Mouse (Mus musculus) midbrain, embryonic 12.5 days (tissue): ENCODE measurements around the gene Fer. TPM values are rescaled to one million over a fixed set of nuclear protein-coding genes. Genes with fewer than 3 reads are reported as not detected.

Source experiments
- ATAC-seq: fragments of 200-750 bp; cut with Nextera tagmentation; 2 replicates; pipeline ENCODE4 v1.8.0; 2017; ENCODE audit warnings: low read depth, moderate TSS enrichment, moderate library complexity; ENCODE audit not compliant: low FRiP score
- H3K27ac ChIP-seq: fragments of 300-500 bp; sonication (generic); replicated peaks from 2 replicates; pipeline ENCODE4 v1.5.1; 2016; ENCODE audit warnings: mild to moderate bottlenecking
- H3K27me3 ChIP-seq: fragments of 300-500 bp; sonication (generic); 2 replicates; pipeline ENCODE4 v1.6.1; 2016; ENCODE audit warnings: mild to moderate bottlenecking
- H3K36me3 ChIP-seq: fragments of 300-500 bp; sonication (generic); 2 replicates; pipeline ENCODE4 v1.6.1; 2016
- H3K4me1 ChIP-seq: fragments of 300-500 bp; sonication (generic); 2 replicates; pipeline ENCODE4 v1.6.1; 2016
- H3K4me2 ChIP-seq: fragments of 300-500 bp; sonication (generic); replicated peaks from 2 replicates; pipeline ENCODE4 v1.6.1; 2016; ENCODE audit warnings: mild to moderate bottlenecking, moderate library complexity
- H3K4me3 ChIP-seq: fragments of 300-500 bp; sonication (generic); 2 replicates; pipeline ENCODE4 v1.5.1; 2016; ENCODE audit warnings: mild to moderate bottlenecking
- H3K9ac ChIP-seq: fragments of 300-500 bp; sonication (generic); replicated peaks from 2 replicates; pipeline ENCODE4 v1.6.1; 2016; ENCODE audit warnings: mild to moderate bottlenecking, moderate library complexity
- H3K9me3 ChIP-seq: fragments of 300-500 bp; sonication (generic); 2 replicates; pipeline ENCODE4 v1.6.1; 2016; ENCODE audit warnings: mild to moderate bottlenecking
- WGBS: fragments of 180-500 bp; shearing (Covaris S2); methylation state at CpG from one replicate; pipeline ENCODE4 v1.1.7; 2016; 5-methylcytosine and 5-hydroxymethylcytosine counted together
- polyA plus RNA-seq: library from polyadenylated mRNA; unstranded; fragments of >200 nt; fragmentation: Nextera tagmentation; extraction: Ambion mirVana; gene quantifications from 2 replicates; pipeline ENCODE4 v1.2.1, GENCODE M21; 2016

Fer gene
- polyA plus RNA-seq, 1 experiment from 2014 or later, result 29.4 TPM

DNA sequence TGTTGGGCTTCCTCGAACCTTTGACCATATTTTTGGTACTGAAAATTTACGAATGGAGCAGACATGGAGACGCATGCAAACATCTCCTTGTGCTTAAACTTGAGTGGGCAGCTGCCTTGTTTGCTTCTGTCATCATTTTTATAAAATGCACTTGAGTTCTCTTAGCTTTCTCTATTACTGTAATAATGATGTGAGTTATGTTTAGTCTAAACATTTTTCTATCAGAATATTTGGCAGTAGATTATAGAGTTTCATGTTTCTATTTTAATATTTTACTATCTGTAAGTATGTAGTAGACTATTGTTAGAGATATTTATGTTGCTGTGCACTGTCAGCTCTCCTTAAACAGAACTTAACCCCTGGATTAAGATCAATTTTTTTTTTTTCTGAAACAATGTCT, 128.3 kb downstream of the Fer start:
- H3K9ac ChIP-seq, result no peak overlapping the region
- H3K9me3 ChIP-seq, result no peaks in the 10 kb centered on the region
- no peak overlapping the region for H3K4me3 ChIP-seq
- H3K27me3 ChIP-seq, result no peaks in the 10 kb centered on the region
- no peak overlapping the region for H3K27ac ChIP-seq
- H3K36me3 ChIP-seq, result no peaks in the 10 kb centered on the region
- no peak for ATAC-seq
- 94% methylated on average over 3 of the region's 3 CpGs for WGBS
- no peak overlapping the region for H3K4me2 ChIP-seq
- H3K4me1 ChIP-seq, result no peaks in the 10 kb centered on the region

- ATAC-seq, result no peak
- Histone ChIP-seq H3K4me2 (no peak overlapping the region), H3K9ac (no peak overlapping the region), H3K9me3 (no peaks in the 10 kb centered on the region), H3K27me3 (no peaks in the 10 kb centered on the region), H3K4me1 (no peaks in the 10 kb centered on the region), H3K36me3 (no peaks in the 10 kb centered on the region), H3K27ac (no peak overlapping the region), H3K4me3 (no peak overlapping the region)
- WGBS, result 94% methylated on average over 1 of the region's 1 CpGs
Measured at GRCm38 (mm10) chr17:63995921-63996320, 133.1 kb downstream of the Fer start.

DNA sequence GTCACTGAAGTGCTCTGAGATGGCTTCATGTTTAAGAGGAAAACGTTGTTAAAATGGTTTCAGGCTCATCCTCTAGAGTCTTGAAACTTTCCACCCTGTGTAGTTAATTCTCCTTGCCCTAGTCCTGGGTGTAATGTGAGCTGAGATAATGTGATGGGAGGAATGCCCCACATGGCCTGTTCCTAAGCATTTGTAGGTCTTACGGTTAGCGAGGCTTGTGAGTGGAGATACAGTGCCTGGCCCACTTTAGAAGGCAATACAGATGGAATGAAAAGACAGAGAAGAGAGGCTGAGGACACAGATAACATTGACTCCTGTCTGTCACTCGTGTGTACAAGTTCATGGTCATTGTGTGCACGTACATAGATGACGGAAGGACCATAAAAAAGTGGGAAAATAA, 134.8 kb downstream of the Fer start:
- Histone ChIP-seq H3K36me3 (no peaks in the 10 kb centered on the region), H3K27ac (no peak overlapping the region), H3K27me3 (no peaks in the 10 kb centered on the region), H3K9me3 (no peaks in the 10 kb centered on the region), H3K4me2 (no peak overlapping the region), H3K9ac (no peak overlapping the region), H3K4me3 (no peak overlapping the region), H3K4me1 (no peaks in the 10 kb centered on the region)
- 91% methylated on average over 6 of the region's 6 CpGs for WGBS
- no peak for ATAC-seq

DNA sequence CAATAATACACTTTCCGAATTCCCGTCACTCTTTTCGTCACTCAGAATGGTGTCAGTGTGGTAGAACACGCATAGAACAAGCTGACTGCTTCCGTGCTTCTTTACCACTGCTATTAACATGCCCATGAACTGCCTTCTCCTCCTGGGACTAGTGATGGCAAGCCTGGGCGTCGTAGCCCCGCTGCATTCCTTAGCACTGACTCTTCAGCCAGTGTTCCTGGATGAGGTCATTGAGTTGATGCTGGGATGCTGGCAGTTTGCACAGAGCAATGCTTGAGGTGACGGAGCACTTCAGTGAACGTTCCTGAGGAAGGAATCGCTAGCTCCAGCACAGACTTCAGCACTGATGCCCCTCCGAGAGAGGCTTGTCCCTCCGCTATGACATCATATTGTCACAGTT, 140.6 kb downstream of the Fer start:
- ATAC-seq, result no peak
- H3K27me3 ChIP-seq, result no peaks in the 10 kb centered on the region
- no peaks in the 10 kb centered on the region for H3K36me3 ChIP-seq

GRCm38 (mm10) chr17:64005575-64006249, 142.8 kb downstream of the Fer start:
- H3K4me2 ChIP-seq, result no peak overlapping the region
- no peaks in the 10 kb centered on the region for H3K4me1 ChIP-seq
- ATAC-seq, result no peak

More for the DNA sequence above, 140.6 kb downstream of the Fer start:
- no peak overlapping the region for H3K4me3 ChIP-seq
- WGBS, result 84% methylated on average over 13 of the region's 13 CpGs
- H3K9me3 ChIP-seq, result no peaks in the 10 kb centered on the region
- H3K4me1 ChIP-seq, result no peaks in the 10 kb centered on the region
- H3K9ac ChIP-seq, result no peak overlapping the region
- H3K27ac ChIP-seq, result no peak overlapping the region
- H3K4me2 ChIP-seq, result no peak overlapping the region

DNA sequence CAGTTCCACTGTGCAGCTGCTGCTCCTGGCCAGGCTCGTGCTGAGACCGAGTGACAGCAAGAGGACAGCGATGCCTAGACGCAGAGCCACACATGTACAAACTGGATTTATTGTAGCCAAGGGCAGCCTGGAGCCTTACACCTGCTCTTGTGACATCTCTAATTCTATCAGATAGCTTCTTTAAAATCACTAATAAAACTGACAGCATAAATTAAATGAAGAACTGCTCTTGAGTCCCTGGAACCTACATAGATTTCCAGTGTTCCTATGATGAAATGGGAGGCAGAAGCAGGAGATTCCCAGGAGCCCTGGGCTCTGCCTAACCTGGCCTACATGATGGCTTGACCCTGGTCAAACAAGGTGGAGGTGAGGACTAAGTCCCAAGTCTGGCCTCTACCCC, 153.7 kb downstream of the Fer start:
- H3K27me3 ChIP-seq, result no peaks in the 10 kb centered on the region
- H3K36me3 ChIP-seq, result no peaks in the 10 kb centered on the region
- WGBS, result 89% methylated on average over 4 of the region's 4 CpGs
- no peak overlapping the region for H3K27ac ChIP-seq
- no peaks in the 10 kb centered on the region for H3K9me3 ChIP-seq
- 0 out of 2 replicates have a peak, but pooled peaks cover 3% of the 10 kb centered on the region for H3K4me1 ChIP-seq
- H3K4me2 ChIP-seq, result no peak overlapping the region
- no peak for ATAC-seq
- H3K9ac ChIP-seq, result no peak overlapping the region
- H3K4me3 ChIP-seq, result no peak overlapping the region

More at GRCm38 (mm10) chr17:64005575-64006249, 142.8 kb downstream of the Fer start:
- WGBS, result 89% methylated on average over 4 of the region's 4 CpGs
- Histone ChIP-seq H3K4me3 (no peak overlapping the region), H3K27me3 (no peaks in the 10 kb centered on the region), H3K27ac (no peak overlapping the region), H3K36me3 (no peaks in the 10 kb centered on the region), H3K9me3 (no peaks in the 10 kb centered on the region), H3K9ac (no peak overlapping the region)

- H3K9ac ChIP-seq, result no peak overlapping the region
- no peak overlapping the region for H3K4me2 ChIP-seq
- H3K27ac ChIP-seq, result no peak overlapping the region
- WGBS, result 96% methylated on average over 6 of the region's 6 CpGs
- no peaks in the 10 kb centered on the region for H3K9me3 ChIP-seq
- 0 out of 2 replicates have a peak, but pooled peaks cover 3% of the 10 kb centered on the region for H3K4me1 ChIP-seq
- H3K27me3 ChIP-seq, result no peaks in the 10 kb centered on the region
- no peaks in the 10 kb centered on the region for H3K36me3 ChIP-seq
- H3K4me3 ChIP-seq, result no peak overlapping the region
- ATAC-seq, result no peak
Measured at GRCm38 (mm10) chr17:64018240-64018639, 155.4 kb downstream of the Fer start.

DNA sequence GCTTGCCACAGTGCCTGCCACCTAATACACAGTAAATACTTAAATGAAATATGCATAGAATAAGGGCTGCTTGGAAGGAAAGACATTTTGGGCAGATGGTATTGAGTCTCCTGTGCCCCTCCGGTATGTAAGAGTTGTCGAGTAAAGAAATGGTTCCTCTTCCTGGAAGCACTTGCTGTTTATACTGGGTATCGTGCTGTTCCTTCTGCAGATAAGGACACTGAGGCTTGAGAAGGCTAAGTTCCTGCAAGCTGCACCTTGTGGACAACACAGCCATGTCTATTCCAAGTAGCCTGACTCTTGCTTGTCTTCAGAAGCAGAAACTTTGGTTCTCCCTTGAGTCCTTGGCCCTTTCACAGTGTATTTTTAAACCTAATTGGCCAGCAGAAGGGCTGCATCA, 156.0 kb downstream of the Fer start:
- Histone ChIP-seq H3K4me3 (no peak overlapping the region), H3K36me3 (no peaks in the 10 kb centered on the region), H3K27ac (no peak overlapping the region), H3K9me3 (no peaks in the 10 kb centered on the region), H3K4me1 (0 out of 2 replicates have a peak, but pooled peaks cover 3% of the 10 kb centered on the region), H3K27me3 (no peaks in the 10 kb centered on the region), H3K9ac (no peak overlapping the region), H3K4me2 (no peak overlapping the region)
- WGBS, result 89% methylated on average over 3 of the region's 3 CpGs
- ATAC-seq, result no peak

GRCm38 (mm10) chr17:64019646-64020045, 156.8 kb downstream of the Fer start:
- Histone ChIP-seq H3K27me3 (no peaks in the 10 kb centered on the region), H3K9ac (no peak overlapping the region), H3K4me3 (no peak overlapping the region), H3K27ac (no peak overlapping the region), H3K36me3 (no peaks in the 10 kb centered on the region), H3K4me2 (no peak overlapping the region), H3K4me1 (0 out of 2 replicates have a peak, but pooled peaks cover 3% of the 10 kb centered on the region), H3K9me3 (no peaks in the 10 kb centered on the region)
- ATAC-seq, result no peak
- 29% methylated on average over 5 of the region's 5 CpGs for WGBS

DNA sequence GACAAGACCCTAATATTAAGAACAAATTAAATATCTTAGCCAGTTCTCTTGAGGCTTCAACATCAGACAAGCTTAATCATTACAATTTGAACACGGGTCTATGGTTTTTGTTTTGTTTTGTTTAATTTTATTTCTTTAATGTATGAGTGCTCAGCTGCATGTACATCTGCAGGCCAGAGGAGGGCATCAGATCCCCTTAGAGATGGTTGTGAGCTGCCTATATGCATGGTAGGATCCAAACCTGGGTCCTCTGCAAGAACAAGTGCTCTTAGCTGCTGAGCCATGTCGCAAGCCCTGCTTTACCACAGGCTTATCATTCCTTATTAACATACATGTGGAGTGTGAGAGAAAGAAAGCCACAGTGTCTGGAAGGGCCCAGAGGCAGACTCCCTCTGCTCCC, 163.6 kb downstream of the Fer start:
- no peak overlapping the region for H3K27ac ChIP-seq
- ATAC-seq, result no peak
- no peaks in the 10 kb centered on the region for H3K4me1 ChIP-seq
- H3K27me3 ChIP-seq, result no peaks in the 10 kb centered on the region
- H3K9ac ChIP-seq, result no peak overlapping the region
- H3K36me3 ChIP-seq, result no peaks in the 10 kb centered on the region
- no peak overlapping the region for H3K4me2 ChIP-seq
- no peaks in the 10 kb centered on the region for H3K9me3 ChIP-seq
- H3K4me3 ChIP-seq, result no peak overlapping the region
- WGBS, result 71% methylated on average over 2 of the region's 2 CpGs

DNA sequence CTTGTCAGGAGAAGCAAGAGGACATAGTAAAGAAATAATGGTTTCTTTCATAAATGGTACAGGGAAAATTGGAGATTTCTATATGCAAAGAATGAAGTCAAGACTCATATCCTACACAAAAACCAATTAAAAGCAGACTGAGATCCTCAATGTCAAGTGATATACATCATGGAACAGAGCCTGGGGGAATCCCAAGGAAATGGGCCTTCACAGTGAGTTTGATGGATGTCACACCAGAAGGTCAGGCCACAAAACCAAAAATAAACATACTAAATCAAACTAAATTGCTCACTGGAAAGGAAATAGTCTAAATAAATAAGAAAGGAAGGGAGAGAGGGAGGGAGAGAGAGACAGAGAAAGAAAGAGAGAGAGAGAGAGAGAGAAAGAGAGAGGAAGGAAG, 178.9 kb downstream of the Fer start:
- no peak overlapping the region for H3K27ac ChIP-seq
- H3K4me2 ChIP-seq, result no peak overlapping the region
- ATAC-seq, result no peak
- H3K4me1 ChIP-seq, result no peaks in the 10 kb centered on the region
- H3K9ac ChIP-seq, result no peak overlapping the region
- no peaks in the 10 kb centered on the region for H3K36me3 ChIP-seq
- H3K4me3 ChIP-seq, result no peak overlapping the region
- no peaks in the 10 kb centered on the region for H3K27me3 ChIP-seq
- H3K9me3 ChIP-seq, result no peaks in the 10 kb centered on the region

- Histone ChIP-seq H3K36me3 (no peaks in the 10 kb centered on the region), H3K4me1 (0 out of 2 replicates have a peak, but pooled peaks cover 4% of the 10 kb centered on the region), H3K27ac (no peak overlapping the region), H3K9me3 (no peaks in the 10 kb centered on the region), H3K27me3 (no peaks in the 10 kb centered on the region), H3K9ac (no peak overlapping the region), H3K4me2 (no peak overlapping the region), H3K4me3 (no peak overlapping the region)
- 60% methylated on average over 7 of the region's 7 CpGs for WGBS
- no peak for ATAC-seq
Measured at GRCm38 (mm10) chr17:64045326-64045725, 182.5 kb downstream of the Fer start.

DNA sequence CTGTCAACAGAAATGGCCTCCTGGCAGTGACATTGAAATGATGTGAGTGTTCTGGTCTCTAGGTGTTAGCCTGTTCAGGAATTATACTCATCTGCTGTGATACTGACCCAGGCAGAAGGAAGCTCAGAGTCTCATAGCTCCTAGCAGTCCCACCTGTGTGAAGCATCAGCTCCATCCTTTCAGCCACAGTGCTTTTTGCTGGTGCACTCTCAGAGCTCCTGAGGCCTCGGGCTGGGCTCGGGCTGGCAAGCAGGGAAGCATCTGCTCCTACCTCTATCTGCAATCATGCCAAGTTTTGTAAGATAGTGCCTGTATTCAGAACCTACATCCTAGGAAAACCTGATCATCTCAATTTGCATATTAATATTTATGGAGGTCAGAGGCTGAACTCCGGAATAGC, 183.7 kb downstream of the Fer start:
- no peak overlapping the region for H3K27ac ChIP-seq
- ATAC-seq, result no peak
- H3K9me3 ChIP-seq, result no peaks in the 10 kb centered on the region
- H3K27me3 ChIP-seq, result no peaks in the 10 kb centered on the region
- H3K4me3 ChIP-seq, result no peak overlapping the region
- 84% methylated on average over 3 of the region's 3 CpGs for WGBS
- no peaks in the 10 kb centered on the region for H3K36me3 ChIP-seq
- no peak overlapping the region for H3K4me2 ChIP-seq
- 0 out of 2 replicates have a peak, but pooled peaks cover 4% of the 10 kb centered on the region for H3K4me1 ChIP-seq
- no peak overlapping the region for H3K9ac ChIP-seq
